Mouse (Mus musculus) kidney, embryonic 15.5 days (tissue): ENCODE measurements around the gene Lrig1. TPM values are rescaled to one million over a fixed set of nuclear protein-coding genes. Genes with fewer than 3 reads are reported as not detected.
A peak's percentile ranks its signal among the peaks of the same experiment; 100 is the strongest.

Experiments used
- ATAC-seq: fragments of 200-750 bp; cut with Nextera tagmentation; replicated peaks from 2 replicates; pipeline ENCODE4 v1.8.0; 2017; ENCODE audit warnings: moderate TSS enrichment; ENCODE audit not compliant: low FRiP score
- H3K27ac ChIP-seq: fragments of 300-500 bp; sonication (generic); 2 replicates; pipeline ENCODE4 v1.5.1; 2015; ENCODE audit warnings: mild to moderate bottlenecking, inconsistent platforms
- H3K27me3 ChIP-seq: fragments of 300-500 bp; sonication (generic); 2 replicates; pipeline ENCODE4 v1.6.1; 2015; ENCODE audit warnings: inconsistent platforms
- H3K36me3 ChIP-seq: fragments of 300-500 bp; sonication (generic); 2 replicates; pipeline ENCODE4 v1.6.1; 2015; ENCODE audit warnings: inconsistent platforms
- H3K4me1 ChIP-seq: fragments of 300-500 bp; sonication (generic); 2 replicates; pipeline ENCODE4 v1.6.1; 2015; ENCODE audit warnings: inconsistent platforms
- H3K4me2 ChIP-seq: fragments of 300-500 bp; sonication (generic); 2 replicates; pipeline ENCODE4 v1.6.1; 2015; ENCODE audit warnings: moderate library complexity, mild to moderate bottlenecking, inconsistent platforms
- H3K4me3 ChIP-seq: fragments of 300-500 bp; sonication (generic); replicated peaks from 2 replicates; pipeline ENCODE4 v1.5.1; 2015; ENCODE audit warnings: mild to moderate bottlenecking, inconsistent platforms
- H3K9ac ChIP-seq: fragments of 300-500 bp; sonication (generic); 2 replicates; pipeline ENCODE4 v1.6.1; 2015; ENCODE audit warnings: mild to moderate bottlenecking, inconsistent platforms
- H3K9me3 ChIP-seq: fragments of 300-500 bp; sonication (generic); replicated peaks from 2 replicates; pipeline ENCODE4 v1.6.1; 2016; ENCODE audit warnings: inconsistent platforms
- WGBS: fragments of 180-500 bp; shearing (Covaris S2); methylation state at CpG from one replicate; pipeline ENCODE4 v1.1.7; 2015; ENCODE audit warnings: mixed read lengths; 5-methylcytosine and 5-hydroxymethylcytosine counted together
- polyA plus RNA-seq: library from polyadenylated mRNA; unstranded; fragments of >200 nt; fragmentation: Nextera tagmentation; extraction: Ambion mirVana; gene quantifications from 2 replicates; pipeline ENCODE4 v1.2.1, GENCODE M21; 2015

Gene Lrig1
- polyA plus RNA-seq, 1 experiment from 2014 or later = 8.1 TPM

DNA sequence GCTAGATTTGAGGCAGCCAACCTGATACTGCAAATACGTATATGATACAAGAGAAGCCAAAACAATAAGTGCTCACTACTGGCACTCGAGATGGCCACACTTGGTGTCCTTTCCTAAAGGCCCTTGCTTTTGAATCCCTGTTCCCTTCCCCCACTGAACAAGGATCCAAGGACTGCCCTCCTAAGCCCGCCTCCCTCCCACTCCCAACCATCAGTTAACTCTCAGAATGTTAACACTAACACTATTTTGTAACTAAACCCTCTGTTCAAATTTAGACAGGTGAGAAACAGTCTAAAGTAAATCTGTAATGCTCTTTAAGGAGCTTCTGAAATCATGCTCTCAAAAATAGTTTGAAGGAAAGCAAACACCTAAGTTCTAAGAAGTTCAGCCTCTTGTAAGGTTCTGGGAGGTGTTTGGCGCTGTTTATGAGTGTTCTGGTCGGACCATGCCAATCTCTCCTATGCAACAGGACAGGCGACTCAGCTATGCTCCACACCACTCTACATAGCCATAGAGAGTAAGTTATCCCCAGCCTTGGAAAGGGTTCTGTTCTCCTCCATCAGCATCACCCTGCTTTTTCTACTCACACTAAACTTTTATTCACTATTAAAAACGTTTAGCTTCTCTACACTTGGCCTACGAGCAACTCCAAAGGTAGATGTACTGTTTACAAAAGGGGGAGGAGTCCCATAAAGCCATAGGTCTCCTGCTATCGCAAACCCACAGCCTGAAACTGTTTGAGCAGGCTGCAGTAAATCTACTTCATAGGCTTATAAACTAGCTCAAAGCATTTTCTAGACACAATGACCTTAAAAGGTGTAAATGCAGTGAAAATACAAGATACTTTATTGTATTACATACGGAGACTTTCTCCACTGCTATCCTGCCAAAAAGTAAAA, 3.5 kb downstream of the Lrig1 start:
- Histone ChIP-seq H3K9me3 (no peaks in the 10 kb centered on the region), H3K4me3 (no peak overlapping the region), H3K9ac (no peak overlapping the region), H3K36me3 (no peaks in the 10 kb centered on the region), H3K27me3 (no peaks in the 10 kb centered on the region), H3K27ac (no peak overlapping the region), H3K4me2 (0 out of 2 replicates have a peak overlapping the region, but pooled peaks have one; percentile 93), H3K4me1 (peaks cover 70% of the 10 kb centered on the region)
- 53% methylated on average over 10 of the region's 10 CpGs for whole genome bisulfite sequencing
- no peak for ATAC-seq

DNA sequence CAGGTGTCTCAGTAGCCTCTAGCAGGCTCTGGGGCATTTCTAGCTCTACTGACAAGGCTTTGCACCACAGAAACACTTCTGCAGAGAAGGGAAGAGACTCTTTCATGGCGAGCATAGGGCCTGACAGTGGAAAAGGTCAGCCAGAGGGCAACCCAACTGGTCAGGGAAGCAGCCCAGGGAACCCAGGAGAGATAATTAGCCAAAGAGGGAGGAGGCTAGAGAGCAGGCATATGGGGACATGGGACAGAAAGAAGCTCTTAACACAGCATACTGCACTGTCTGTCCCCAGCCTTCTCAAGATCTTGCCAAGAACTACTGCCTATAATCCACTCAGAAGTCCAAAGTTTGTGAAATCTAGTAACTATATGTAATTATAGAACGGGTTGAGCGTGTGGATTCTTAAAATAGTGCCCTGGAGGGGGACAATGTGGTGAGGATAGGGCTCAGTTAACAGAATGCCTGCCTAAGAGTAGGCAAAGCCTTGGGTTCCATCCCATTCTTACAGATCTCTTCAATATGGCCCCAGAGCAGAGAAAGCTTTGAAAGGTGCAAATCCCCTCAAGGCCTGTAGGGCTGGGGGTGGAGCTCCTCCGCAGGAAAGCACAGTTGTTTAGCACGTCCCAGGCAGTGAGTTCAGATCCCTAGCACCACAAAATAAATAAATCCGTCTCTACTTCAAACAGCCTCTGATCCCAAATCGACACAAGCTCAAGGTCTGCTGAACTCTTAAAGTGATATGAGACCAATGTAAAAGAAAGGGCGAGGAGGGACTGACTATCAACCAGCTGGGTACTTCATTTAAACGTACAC, 4.6 kb downstream of the Lrig1 start:
- 65% methylated on average over 9 of the region's 9 CpGs for WGBS
- no peak overlapping the region for H3K9ac ChIP-seq
- no peak for ATAC-seq
- H3K9me3 ChIP-seq = no peaks in the 10 kb centered on the region
- H3K27me3 ChIP-seq = no peaks in the 10 kb centered on the region
- no peaks in the 10 kb centered on the region for H3K36me3 ChIP-seq
- no peak overlapping the region for H3K4me3 ChIP-seq
- no peak overlapping the region for H3K27ac ChIP-seq
- H3K4me2 ChIP-seq = no peak overlapping the region
- peaks cover 70% of the 10 kb centered on the region for H3K4me1 ChIP-seq

DNA sequence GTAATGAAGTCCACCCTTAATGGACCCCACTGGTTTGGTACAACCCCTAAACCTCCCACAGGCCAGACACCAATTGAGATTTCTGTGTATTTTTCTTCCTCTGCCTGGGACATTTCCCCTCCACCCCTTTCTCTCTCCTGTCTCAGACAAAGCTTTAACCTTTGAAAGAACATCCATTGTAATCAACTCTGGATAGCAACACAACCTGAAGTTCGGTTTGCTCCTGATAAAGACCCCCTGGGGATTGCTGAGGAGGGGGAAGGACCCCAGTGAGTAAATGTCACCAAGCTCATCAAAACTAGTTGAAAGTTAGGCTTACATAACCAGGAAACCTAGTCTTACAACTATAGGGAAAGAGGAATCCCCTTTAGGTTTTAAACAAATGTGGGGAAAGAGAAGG, 5.5 kb downstream of the Lrig1 start:
- H3K4me3 ChIP-seq = no peak overlapping the region
- H3K9me3 ChIP-seq = no peaks in the 10 kb centered on the region
- peaks cover 77% of the 10 kb centered on the region for H3K4me1 ChIP-seq
- H3K36me3 ChIP-seq = no peaks in the 10 kb centered on the region
- no peaks in the 10 kb centered on the region for H3K27me3 ChIP-seq
- 36% methylated on average over 1 of the region's 1 CpGs for WGBS
- no peak for ATAC-seq
- H3K27ac ChIP-seq = no peak overlapping the region
- no peak overlapping the region for H3K4me2 ChIP-seq
- no peak overlapping the region for H3K9ac ChIP-seq

DNA sequence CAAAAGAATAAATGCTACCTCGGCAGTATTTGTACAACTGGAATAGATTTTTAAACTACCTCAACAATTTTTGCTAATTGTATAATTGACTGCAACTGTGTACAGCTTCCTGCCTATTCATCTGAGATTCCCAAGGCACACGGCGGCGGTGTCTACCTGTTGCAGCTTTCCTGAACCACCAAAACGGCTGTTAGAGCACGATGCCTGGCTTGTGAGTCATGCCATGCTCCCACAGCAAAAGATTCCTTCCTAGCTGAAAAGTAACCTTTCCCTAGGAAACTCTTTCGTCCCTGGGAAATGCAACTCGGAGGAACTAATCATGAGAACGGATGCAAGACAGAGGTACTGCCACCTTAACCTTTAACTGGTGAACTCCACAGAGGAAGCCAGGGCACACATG, 6.9 kb downstream of the Lrig1 start:
- no peak overlapping the region for H3K9ac ChIP-seq
- WGBS = 77% methylated on average over 9 of the region's 9 CpGs
- H3K9me3 ChIP-seq = no peaks in the 10 kb centered on the region
- H3K4me2 ChIP-seq = no peak overlapping the region
- H3K36me3 ChIP-seq = no peaks in the 10 kb centered on the region
- no peak overlapping the region for H3K27ac ChIP-seq
- no peaks in the 10 kb centered on the region for H3K27me3 ChIP-seq
- H3K4me1 ChIP-seq = peaks cover 72% of the 10 kb centered on the region
- ATAC-seq = no peak
- H3K4me3 ChIP-seq = no peak overlapping the region

DNA sequence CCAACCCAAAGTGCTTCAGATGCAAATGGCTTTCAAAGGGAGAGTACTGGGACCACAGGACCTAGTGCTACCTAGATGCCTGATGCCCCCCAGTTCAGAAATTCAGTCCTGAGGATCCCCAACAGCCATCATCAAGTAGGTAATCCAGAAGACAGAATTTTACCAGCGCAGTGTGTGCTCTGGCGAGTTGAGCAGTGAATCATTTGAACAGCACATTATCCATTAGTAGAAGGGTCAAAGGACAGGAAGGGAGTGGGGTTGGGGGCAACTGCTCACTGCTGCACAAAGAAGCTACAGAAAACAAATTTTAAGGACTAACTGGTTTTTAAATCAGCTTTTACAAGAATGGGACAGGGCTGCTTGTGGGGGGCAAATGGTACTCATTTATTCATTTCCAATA, 8.0 kb downstream of the Lrig1 start:
- peak overlapping the region; percentile 25; the same call in 1 of the 2 replicates for H3K27ac ChIP-seq
- peaks cover 68% of the 10 kb centered on the region for H3K4me1 ChIP-seq
- WGBS = 33% methylated on average over 2 of the region's 2 CpGs
- H3K36me3 ChIP-seq = no peaks in the 10 kb centered on the region
- no peak overlapping the region for H3K9ac ChIP-seq
- H3K4me3 ChIP-seq = no peak overlapping the region
- ATAC-seq = no peak
- H3K4me2 ChIP-seq = 0 out of 2 replicates have a peak overlapping the region, but pooled peaks have one; percentile 1
- H3K9me3 ChIP-seq = no peaks in the 10 kb centered on the region
- H3K27me3 ChIP-seq = no peaks in the 10 kb centered on the region

DNA sequence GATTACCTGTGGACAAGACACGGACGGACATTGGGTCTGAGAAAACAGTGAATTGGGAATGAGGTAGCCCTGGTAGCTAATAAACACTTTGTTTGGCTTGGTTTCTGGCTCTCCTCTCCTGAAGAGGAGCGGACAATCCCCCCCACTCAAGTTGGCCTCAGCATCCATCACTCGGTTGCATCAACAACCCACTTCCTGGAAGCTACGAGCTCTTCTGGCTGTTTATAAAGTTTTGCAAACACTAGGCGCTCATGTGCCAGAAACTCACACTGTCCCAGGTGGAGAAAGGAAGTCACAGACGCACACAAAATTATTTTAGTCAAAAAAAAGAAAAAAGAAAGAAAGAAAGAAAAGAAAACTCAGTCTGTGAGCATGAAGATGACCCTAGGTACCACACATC, 9.7 kb downstream of the Lrig1 start:
- Histone ChIP-seq H3K36me3 (no peaks in the 10 kb centered on the region), H3K27ac (no peak overlapping the region), H3K9me3 (no peaks in the 10 kb centered on the region), H3K4me1 (peaks cover 57% of the 10 kb centered on the region), H3K4me3 (no peak overlapping the region), H3K9ac (no peak overlapping the region), H3K4me2 (no peak overlapping the region), H3K27me3 (no peaks in the 10 kb centered on the region)
- ATAC-seq = no peak
- 62% methylated on average over 7 of the region's 7 CpGs for WGBS

DNA sequence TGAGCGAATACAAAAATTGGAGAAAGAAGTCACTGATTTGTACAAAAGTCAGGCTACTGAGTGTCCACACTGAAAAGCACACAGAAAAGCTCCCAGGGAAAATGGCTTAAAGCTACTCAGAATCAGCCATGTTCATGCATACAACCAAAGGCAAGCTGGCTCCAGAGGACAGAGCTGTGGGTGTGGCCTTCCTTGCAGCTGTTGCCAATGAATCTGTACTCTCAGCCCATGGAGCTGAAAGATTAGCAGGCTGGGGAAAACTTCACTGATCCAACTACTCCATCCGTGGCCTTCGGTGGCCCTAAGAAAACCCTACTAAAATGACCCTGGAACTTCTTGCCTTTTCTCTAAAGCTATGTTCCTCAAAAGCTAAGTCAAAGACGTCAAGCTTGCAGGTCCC, 11.2 kb downstream of the Lrig1 start:
- Histone ChIP-seq H3K9ac (no peak overlapping the region), H3K4me1 (peaks cover 67% of the 10 kb centered on the region), H3K27ac (no peak overlapping the region), H3K27me3 (no peaks in the 10 kb centered on the region), H3K9me3 (no peaks in the 10 kb centered on the region), H3K36me3 (no peaks in the 10 kb centered on the region), H3K4me3 (no peak overlapping the region), H3K4me2 (no peak overlapping the region)
- 61% methylated on average over 4 of the region's 4 CpGs for WGBS
- no peak for ATAC-seq

DNA sequence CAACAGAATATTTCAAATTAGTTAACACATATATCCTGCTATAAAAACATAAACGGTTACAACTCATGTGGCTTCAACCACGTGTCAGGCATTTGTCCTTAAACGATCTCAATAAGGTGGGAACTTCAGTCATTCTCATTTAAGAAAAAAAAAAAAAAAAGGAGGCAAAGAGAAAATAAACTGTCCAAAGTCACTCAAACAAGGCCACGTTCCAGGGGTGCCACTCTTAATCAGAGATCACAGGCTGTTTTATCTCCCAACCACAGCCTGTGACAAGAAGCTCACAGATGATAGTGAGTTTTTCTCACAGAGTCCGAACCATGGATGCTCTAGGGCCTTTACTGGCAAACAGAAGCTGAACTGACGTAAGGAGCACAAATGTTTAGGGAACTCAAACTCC, 13.9 kb downstream of the Lrig1 start:
- no peaks in the 10 kb centered on the region for H3K27me3 ChIP-seq
- no peak overlapping the region for H3K27ac ChIP-seq
- no peaks in the 10 kb centered on the region for H3K9me3 ChIP-seq
- 63% methylated on average over 6 of the region's 6 CpGs for WGBS
- no peaks in the 10 kb centered on the region for H3K36me3 ChIP-seq
- H3K4me2 ChIP-seq = no peak overlapping the region
- no peak for ATAC-seq
- peaks cover 62% of the 10 kb centered on the region for H3K4me1 ChIP-seq
- H3K4me3 ChIP-seq = no peak overlapping the region
- H3K9ac ChIP-seq = no peak overlapping the region

DNA sequence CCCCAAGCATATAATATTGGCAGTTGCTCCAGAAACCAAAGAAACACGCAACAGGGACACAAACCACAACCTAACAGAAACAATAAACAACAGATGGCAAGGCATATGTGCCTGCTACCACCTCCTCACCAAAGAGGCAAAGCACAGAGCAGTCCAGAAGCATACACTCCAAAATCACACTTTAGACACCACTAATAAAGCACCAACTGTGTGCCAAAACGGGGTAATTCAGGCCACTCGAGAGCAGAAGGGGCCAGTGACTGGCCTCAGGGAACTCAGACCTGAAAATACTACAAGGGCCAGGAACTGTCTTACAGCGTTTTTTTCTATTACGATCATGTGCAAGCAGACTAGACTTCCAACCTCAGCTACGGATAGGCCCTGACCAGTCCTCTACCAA, 14.3 kb downstream of the Lrig1 start:
- peaks cover 62% of the 10 kb centered on the region for H3K4me1 ChIP-seq
- no peaks in the 10 kb centered on the region for H3K9me3 ChIP-seq
- H3K9ac ChIP-seq = no peak overlapping the region
- 69% methylated on average over 6 of the region's 6 CpGs for WGBS
- H3K4me2 ChIP-seq = no peak overlapping the region
- ATAC-seq = no peak
- H3K36me3 ChIP-seq = no peaks in the 10 kb centered on the region
- H3K27ac ChIP-seq = no peak overlapping the region
- no peak overlapping the region for H3K4me3 ChIP-seq
- H3K27me3 ChIP-seq = no peaks in the 10 kb centered on the region

DNA sequence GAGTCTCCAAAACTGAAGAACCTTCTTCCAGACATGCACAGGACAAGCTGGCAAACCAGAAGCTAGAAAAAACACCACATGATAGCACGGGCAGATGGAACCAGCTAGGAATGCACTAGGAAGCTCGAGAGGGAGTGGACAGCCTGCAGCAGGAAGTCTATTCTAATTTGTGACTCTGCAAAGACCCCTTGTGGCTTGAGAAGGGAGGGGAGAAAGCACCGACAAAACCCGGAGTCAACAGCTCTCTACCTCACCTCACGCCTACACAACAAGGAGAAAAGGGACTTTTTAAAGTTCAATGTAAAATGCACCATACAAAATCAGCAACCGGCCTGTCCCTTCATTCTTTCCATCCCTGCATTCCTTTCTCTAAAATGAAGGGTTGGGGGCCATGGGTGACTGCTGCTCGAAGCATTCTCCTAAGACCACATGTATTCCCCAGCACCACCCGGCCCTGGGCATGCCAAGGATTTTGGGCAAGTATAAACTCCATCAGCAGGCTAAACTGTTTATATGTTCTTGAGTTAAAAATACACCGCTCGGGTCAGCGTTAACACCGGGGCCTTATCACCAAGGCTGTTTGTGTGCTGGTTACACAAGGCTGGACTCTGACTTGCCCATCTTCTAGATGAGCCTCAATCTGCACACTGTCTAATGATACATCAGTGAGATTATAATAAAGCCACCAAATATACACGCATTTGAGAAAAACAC, 15.0 kb downstream of the Lrig1 start:
- Histone ChIP-seq H3K4me2 (no peak overlapping the region), H3K9me3 (no peaks in the 10 kb centered on the region), H3K36me3 (no peaks in the 10 kb centered on the region), H3K27me3 (no peaks in the 10 kb centered on the region), H3K9ac (no peak overlapping the region), H3K4me3 (no peak overlapping the region), H3K4me1 (peaks cover 62% of the 10 kb centered on the region), H3K27ac (no peak overlapping the region)
- 46% methylated on average over 13 of the region's 13 CpGs for WGBS
- ATAC-seq = no peak

DNA sequence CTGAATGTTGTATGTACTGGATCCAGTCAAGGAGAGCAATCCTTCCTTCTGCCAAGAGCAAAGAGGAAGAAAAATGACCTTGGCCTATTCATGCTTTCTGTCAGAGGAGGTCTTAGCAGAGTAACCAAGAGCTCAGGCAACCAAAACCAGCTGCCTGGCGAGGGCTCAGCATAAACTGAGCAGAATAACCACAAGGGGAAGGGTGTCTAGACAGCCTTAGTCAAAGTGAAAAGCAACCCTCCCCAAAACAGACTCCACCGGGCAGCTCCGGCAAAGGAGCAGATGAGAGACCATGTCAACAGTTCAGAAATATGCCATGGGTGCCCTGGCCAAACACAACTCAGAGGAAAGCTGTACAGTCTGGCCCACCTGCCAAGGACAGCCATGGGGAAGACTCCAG, 16.3 kb downstream of the Lrig1 start:
- no peaks in the 10 kb centered on the region for H3K27me3 ChIP-seq
- 75% methylated on average over 3 of the region's 3 CpGs for WGBS
- H3K9ac ChIP-seq = no peak overlapping the region
- no peak overlapping the region for H3K4me2 ChIP-seq
- no peaks in the 10 kb centered on the region for H3K36me3 ChIP-seq
- no peaks in the 10 kb centered on the region for H3K9me3 ChIP-seq
- no peak for ATAC-seq
- H3K4me1 ChIP-seq = peaks cover 54% of the 10 kb centered on the region
- H3K4me3 ChIP-seq = no peak overlapping the region
- H3K27ac ChIP-seq = no peak overlapping the region

DNA sequence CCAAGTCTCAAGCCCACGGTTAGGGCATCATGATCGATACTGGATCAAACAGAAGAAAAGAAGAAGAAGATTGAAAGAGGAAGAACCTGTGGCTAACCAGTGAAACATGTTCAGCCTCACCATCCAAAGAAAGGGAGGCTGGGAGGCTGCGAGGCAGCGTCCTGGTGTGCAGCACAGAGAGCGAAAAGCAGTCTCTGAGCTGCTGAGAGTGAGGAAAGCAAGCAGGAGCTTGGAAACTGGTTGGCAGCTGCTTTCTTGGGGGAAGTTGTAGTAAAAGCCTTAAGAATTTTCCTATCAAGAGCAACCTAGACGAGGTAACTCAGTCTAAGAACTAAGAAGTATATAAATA, 17.7 kb downstream of the Lrig1 start:
- no peak for ATAC-seq
- no peak overlapping the region for H3K9ac ChIP-seq
- H3K4me2 ChIP-seq = no peak overlapping the region
- H3K4me1 ChIP-seq = peaks cover 63% of the 10 kb centered on the region
- H3K9me3 ChIP-seq = no peaks in the 10 kb centered on the region
- WGBS = 74% methylated on average over 6 of the region's 6 CpGs
- H3K27me3 ChIP-seq = no peaks in the 10 kb centered on the region
- H3K4me3 ChIP-seq = no peak overlapping the region
- peak overlapping the region; percentile 24; the same call in 1 of the 2 replicates for H3K27ac ChIP-seq
- no peaks in the 10 kb centered on the region for H3K36me3 ChIP-seq
